Mouse (Mus musculus): ENCODE measurements at regions not wholly inside any gene's neighbourhood (a gene's known extent, or its start where the extent isn't known, plus 50 kb on each side); places are given as distances from the start of the nearest gene placed in this dataset.

DNA sequence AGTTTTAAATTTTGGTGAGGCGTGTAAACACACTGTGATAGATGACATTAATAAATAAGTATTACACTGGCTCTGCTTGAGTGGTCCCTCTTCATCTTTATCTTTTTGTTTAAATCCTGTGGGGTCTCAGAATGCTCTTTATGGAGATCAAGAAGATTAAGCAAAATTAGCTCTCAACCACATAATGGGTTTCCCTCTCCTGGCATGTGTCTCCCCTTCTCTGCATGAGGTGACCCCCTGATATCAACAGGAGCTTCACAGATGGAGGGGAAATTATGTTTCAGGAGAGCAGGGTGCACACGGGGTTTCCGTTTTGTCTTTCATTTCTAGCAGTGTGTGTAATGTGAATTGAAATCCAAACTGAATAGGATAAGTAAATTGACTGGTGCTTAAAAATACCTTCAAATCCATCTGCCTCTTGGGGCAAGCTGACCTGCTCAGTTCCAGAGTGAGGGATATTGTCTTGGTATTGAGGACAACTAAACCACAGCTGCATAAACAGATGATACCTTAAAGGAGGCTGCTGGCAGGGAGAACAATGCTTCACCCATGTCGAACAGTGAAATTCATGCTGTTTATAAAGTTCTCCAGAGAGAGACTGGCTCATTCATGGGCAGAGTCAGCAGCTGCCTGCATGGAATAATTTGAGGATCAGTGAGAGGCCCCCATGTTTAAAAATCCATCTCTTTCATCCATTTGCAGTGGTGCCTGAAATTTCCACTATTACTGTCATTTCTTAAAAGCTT is 518.3 kb upstream of the Nr2f1 start:
- no peak for DNase-seq

DNA sequence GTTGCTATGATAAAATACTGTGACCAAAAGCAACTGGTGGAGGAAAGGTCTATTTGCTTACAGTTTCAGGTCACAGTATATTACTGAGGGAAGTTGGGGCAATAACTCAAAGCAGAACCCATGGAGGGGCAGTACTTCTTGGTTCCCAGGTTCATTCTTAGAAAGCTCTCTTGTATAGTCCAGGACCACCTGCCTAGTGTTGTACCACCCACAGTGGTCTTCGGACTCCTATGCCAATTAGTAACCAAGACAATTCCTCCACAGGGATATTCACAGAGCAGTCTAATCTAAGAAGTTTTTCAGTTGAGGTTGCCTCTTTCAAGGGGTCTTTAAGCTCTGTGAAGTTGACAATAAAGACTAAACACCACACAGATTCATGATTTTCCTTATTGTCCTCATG is 517.6 kb upstream of the Nr2f1 start:
- no peak for DNase-seq

DNA sequence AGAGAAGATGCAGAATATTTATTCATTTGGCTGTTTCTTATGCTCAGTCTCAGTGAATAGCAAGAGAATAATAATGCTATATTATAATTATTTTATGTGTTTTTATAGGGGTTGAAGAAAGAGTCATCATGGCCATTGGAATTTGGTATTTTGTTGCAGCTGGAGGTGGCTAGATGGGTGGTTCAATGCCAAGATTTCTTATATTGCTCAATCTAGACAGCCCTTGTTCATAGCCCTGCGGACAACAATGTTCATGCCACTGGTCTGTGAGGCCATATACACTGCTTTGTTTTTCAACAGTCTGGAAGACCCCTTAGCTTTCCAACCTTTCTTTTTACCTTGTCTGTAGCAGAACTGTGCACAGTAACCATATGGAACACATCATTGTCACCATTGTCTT is 505.1 kb upstream of the Nr2f1 start:
- no peak for DNase-seq

DNA sequence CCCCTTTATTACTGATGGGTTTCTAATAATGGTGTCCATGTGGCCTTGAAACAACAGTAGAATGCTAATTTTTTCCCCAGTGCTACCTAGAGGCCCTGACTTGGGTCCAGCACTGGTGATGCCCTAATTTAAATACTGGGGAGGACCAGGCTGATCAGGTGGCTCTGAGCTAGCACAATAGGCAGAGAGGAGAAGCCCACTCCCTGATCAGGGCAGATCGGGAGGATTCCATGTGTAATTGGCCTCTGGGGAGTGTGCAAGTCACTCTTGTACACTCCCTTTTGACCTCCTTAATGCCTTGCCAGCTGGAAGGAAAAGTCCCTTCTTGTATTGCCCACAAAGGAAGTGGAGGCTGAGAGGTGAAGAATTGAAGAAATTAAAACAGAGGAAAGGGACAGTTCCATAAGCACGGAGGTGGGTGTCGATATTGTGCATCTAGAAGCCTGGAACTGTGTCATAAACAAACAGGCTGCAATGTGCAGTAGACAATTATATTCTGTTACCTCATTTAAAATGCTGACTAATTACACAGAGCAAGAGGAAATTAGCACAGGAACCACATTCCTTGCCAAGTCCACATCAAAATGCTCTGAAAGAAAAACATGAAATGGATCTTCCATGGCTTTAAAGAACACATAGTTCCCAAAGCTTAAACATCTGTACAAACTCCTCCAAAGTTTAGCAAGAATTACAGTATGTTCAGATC is 498.4 kb upstream of the Nr2f1 start:
- no peak for DNase-seq

DNA sequence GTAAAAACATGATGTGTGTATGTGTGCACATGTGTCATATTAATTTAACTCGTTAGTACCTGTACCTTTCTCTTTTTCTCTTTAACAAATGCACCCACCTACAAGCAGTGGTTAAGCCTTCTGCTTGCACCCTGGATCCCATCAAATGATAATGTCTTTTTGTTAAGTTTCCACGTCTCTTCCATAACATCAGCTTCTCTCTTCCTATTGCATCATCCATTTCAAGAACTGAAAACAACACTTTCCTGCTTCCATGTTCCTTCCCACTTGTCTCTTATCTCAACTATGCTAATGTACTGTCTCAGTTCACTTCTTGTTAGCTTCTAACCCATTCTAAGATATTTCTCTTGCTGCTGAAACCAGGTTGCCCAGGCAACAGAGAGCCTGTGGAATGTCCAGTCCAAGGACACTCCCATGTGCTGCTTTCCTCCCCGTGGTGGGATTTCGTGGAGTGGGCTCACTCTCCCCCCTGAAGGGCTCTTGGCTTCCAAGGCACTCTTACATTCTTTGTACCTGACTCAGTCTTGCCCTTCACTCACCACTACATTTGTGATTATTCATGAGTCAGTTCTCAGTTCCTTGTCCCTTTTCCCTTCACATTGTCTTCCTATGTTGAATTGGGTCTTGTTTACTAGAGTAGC is 479.8 kb upstream of the Nr2f1 start:
- DNase-seq, result no peak

DNA sequence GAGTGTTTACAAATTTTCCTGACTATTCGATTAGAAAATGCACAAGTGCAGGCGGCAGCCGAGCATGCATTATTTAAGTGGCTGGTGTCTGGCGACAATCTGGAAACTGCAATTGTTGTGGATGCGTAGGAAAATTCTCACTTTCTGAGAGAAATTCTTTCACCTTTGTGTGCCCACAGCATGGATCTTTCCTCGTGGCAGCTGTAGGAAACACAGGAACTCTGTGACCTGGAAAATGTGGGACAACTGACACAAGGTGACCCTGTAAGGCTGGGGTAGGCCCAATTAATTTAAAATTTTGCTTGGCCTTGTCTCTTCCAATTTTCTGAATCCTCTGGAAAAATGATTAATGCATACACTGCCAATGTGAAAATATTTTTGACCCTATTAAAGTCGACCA is 478.7 kb upstream of the Nr2f1 start:
- no peak for DNase-seq

DNA sequence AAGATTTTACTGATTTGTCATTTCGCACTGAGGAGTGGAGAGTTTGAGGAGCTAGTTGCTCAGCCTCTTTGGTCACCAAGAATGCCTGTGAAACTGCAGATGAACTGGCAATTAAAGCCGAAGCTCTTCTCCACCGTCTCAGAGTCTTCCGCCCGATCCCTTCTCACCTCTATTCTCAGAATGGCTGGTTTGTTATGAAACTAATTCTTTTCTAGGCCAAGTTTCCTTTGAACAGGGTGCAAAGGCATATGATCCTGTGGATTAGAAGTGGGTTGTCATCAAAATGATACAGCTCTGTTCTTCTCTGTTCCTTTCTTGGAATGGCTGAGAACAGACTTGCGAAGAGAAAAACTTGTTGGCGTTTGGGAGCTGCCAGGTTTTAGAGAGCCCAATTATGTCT is 458.7 kb upstream of the Nr2f1 start:
- DNase-seq, result no peak

DNA sequence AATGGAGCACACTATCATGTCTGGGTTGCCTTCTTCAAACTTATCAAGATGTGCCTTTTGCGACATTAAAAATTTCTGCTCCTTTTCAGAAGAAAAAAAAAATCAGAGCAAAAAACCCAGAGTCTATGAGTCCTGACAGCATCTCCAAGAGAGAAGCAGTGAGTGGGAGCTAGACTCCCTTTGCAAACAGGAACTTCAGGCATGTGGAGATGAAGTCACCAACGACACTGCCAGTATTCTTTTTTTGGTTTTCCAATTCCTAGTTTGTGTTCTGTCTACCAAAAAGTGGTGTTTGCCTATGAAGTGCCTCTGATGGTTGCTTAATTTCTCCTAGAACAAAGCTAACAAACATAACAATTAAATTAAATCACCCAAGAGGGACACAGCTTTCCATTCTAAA is 457.2 kb upstream of the Nr2f1 start:
- DNase-seq, result no peak

DNA sequence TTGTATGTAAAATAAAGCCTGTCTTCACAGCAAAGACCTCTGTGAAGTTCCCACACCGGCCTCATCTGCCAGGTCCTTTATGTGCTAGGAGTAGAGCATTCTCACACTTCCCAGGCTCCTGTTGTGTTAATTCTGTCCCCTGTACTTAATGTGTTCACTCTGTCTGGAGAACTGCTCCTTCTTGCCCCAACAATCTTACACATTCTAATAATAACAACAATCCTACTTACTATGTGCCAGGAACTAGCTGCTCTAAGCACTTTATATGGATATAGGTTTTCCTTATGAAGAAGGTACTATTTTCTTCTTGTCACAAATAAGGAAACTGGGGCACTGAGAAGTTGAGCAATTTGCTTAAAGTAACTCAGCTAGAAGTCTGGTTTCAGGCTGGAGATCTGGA is 456.6 kb upstream of the Nr2f1 start:
- DNase-seq, result no peak

DNA sequence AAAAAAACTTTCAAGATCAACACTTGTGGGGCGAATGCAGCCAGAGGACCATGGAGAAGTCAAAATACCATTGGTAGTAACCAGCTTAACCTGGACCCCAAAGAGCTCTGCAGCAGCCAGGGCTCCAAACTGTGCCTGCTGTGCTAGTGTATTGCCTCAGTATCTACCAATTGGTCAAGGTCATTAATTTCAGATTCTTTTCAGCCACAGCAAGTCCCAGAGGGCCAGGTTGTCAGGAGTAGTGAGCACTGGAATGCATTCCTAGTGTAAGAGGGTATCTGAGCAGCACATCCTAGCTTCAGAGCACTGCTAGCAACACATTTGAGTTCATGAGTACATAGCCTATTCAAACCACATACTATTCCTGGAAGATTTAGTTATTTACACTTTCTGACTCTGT is 451.3 kb upstream of the Nr2f1 start:
- no peak for DNase-seq

DNA sequence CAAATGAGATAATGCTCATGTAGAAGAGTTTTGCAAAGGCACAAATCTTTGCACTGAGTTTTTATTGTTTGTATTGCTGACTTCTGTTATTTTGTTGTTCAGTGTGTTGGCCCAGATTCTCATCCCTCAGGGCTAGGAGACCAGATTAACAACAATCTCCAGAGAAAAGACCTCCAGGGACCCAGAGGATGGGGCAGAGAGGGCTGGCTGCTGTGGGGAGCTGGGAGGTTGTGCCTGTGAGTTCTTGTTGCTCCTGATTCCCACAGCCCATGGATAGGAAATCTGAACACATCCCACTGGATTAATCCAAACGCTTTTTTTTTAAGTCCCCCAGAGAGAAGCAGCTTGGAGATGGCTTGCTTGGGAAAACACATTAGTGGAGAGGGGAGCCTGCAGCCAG is 445.0 kb upstream of the Nr2f1 start:
- DNase-seq, result no peak

DNA sequence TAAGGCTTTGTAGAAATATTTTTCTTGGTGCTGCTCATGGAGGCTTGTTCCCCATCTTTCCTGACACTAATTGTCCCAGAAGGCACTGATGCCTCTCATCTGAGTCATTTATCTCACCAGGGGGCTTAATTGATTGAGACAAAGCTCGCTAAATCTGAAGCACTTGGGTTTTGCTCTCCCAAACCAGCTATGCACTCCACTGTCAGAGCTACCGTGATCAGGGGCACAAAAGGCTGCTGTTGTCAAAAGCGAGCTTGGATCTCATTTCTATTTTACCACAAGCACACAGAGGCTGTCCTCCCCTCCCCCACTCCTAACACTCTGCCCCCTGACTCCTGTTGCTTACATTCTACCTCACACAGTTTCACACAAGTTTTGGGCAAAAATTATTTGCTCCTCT is 443.5 kb upstream of the Nr2f1 start:
- DNase-seq, result no peak

DNA sequence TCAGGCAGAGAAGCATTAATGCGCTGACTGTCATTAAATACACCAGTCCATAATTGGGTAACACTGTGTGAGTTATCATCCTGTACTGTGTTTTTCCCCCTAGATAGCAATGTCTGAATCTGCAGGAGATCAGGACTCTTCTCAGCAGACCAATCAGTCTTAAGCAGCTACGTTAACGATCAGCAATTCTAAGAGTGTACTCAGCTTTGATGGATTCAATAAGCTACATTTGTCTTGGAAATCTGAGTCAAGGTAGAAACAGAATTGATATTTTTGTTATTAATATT is 442.8 kb upstream of the Nr2f1 start:
- DNase-seq, result no peak

DNA sequence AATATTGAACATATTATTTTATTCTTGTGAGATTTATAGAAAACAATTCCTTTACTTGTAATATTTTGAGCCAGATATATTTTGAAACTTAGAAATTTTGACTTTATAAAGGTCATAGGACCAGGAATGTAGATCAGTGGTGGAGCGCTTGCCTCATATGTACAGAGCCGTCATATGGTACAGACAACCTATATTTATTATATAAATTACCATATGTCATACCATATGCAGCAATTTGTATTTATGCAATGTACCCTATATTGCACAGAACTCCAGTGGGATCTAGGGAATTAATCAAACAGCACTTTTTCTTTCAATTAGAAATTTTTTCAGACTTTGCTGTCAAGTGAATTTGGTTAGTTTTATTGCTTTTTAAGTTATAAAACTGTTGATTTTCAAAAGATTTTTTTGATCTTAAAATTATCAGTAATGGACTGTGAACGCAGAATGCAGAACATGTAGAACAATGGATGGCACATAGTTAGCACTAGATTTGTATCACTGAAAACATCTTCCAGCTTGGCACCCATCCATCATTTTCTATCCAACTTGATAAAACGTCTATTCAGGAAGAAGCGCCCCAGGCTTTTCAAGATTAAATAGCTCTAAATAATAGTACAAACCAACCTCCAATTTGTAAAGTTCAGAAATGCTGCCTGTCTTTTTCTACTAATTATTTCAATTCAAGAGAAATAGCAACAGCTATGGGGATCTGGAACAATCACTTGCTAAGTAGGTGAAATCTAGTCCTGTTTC is 442.3 kb upstream of the Nr2f1 start:
- no peak for DNase-seq

DNA sequence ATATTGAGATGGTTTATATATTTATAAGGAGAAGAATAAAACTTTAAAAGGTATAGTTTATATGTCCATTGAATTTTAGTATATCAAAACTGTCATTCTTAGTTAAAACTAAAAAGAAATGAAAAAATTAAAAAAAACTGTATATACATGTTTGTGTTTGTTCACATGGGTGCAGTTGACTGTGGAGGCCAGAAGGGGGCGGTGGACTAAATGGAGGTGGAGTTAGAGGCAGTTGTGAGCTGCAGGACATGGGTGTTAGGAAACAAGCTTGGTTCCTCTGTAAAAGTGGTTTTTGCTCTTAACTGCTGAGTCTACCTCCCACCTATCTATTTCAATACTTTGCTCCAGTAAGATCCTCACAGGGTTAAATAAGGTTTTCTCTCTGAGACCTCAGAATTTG is 440.8 kb upstream of the Nr2f1 start:
- no peak for DNase-seq

DNA sequence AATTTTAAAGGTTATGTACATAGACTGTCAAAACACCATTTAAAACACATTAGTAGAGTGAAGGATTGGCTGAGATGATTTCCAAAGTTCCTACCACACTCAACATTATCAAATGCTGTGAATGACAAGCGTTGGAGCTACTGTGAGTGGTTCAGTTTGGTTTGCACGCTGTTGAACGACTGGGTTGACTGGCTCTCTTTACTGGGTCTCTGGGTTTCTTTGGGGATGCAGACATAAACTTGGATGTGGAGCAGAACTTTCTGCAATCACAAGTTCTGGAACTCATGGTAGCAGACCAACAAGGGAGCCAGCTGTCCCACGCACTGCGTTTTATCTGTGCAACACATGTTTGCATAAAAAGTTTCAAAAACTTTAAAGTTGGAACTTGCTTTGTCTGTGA is 438.9 kb upstream of the Nr2f1 start:
- DNase-seq, result no peak

DNA sequence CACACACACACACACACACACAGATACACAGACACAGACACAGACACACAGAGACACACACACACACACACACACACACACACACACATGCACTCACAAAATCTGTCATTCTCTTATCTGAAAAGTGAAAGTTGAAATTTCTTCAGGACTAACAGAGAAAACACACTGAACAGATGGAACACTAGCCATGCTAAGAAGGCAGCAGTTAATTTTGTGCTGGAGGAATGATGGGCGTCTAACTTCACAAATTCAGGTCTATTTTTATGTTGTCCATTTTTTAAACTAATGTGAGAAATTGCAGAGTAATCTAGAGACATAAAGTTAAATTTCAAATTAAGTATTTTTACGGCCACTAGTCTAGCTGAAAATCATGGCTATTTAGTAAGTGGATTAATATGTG is 432.1 kb upstream of the Nr2f1 start:
- no peak for DNase-seq

DNA sequence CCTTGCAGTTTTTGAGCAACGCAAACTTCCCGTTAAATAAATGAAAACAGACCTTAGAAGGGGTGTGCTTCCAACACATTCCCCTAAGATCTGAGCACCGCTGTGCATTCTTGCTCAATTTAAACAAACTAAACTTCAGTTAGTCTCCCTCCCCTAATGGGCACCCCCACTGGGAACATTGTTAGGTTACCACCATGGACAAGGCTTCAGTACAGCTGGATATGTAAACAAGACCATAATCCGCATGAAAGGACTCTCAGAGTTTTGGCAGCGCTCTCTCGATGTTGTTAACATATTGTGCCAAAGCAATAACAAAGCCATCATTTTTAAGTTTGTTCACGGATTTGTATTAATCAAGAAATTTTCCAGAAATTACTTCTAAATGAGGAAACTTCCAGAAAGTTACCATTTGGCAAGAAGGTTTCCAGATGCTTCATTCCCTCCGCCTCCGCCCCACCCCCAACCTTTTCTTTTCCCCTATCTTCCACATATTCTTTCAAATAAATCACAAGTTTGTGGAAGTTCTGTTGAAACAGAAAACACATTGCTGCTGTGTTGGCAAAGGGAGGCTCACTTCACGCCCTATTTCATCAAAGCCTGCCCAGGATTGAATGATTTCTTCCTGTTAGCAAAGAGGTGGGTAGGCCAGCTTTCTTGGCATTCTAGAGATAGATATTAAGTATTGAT is 429.6 kb upstream of the Nr2f1 start:
- no peak for DNase-seq

DNA sequence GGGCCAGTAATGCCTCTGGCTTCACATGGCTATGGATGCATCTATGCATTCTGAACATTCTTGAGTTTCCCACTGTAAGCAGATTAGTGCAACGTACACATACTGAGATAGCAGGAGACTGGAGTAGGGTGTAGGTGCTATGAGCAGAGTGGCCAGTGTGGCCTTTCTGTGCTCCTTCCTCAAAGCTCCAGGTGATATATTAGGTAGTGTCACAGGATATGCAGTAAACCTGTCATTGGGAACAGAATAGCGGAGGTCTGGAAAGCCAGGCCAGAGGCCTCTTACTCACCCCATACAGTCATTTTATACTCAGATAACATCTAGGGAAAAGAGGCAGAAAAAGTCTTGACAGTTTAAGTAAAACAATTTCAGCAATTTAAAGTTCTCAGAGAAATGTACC is 424.1 kb upstream of the Nr2f1 start:
- DNase-seq, result no peak

DNA sequence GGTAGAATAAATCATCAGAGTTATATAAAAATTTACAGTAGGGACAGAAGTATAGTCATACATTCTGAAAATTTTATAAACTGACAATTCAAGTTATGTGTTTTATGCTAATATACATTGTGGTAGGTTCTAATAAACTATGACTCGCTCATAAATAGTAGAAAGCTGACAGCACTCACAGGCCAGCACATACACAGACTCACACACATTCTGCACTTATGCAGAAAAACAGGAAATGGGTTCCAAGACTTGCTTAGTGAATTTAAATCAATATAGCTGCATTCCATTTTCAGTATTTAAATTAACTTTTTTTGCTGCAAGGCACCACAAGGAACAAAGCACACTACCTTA is 403.3 kb upstream of the Nr2f1 start:
- DNase-seq, result no peak

DNA sequence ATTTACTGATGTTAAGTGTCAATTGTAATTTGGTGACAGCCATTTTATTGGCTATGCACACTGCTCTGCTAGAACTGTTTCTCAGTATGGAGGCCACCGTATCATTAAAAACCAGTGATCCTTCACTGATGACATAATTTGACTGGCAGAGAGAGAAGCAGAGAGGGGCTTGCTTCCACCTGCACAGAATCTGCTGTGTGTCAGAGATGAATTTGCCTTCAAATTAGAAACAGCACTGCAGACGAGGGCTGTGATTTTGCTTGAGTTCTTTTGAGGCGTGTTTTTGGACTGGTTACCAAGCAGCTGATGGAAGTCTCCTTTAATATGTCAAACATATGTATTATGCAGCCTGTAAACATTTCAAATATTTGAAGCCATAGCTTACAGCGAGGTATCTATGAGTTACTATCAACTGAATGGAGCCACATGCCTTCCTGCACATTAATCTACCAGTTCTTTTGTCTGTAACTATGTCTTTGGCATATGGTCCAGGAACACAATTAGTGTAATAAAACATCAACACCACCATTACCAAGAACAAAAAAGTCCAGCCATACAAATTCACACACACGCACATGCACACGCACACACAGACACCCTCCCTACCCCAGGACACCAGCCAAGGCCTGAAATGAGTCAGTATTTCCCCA is 402.8 kb upstream of the Nr2f1 start:
- DNase-seq, result no peak

DNA sequence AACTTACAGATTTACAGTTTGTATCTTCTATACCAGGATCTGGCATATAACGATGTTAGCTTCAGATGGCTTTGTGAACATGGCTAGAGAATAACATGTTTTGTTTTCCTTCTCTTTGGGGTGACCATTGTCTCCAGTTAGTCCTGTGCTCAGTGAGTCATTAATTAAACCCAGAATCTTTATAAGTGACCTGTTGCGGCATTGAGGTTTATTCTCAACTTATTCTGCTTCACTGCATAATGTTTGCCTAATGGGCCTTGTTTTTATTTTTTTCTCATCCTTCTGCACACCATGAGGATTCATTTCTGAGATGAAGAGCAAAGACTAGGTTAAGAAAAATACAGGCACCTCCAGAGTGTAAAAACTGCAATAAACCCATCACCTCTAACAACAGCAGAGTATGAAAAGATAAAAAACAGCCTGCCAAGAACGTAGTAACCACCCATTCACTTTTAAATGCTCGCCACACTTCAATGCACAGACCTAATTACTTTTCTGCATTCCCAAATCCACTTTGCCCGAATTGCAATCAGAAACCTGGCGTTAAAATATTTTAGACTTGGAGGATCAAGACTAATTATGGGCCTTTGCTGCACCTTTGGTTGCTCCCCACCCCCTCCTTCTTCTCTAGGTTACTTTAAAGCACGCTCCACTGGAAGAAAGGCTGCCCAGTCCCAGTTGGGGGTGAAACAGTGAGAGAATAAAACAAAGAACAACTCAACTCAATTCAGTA is 381.5 kb upstream of the Nr2f1 start:
- DNase-seq, result no peak

Measured in spleen, adult 18-20 months (tissue).